Mouse (Mus musculus) CH12.LX (cell line): ENCODE results near the gene Cd200r1. TPM values are rescaled to one million over a fixed set of nuclear protein-coding genes. Genes with fewer than 3 reads are reported as not detected.
A peak's percentile ranks its signal among the peaks of the same experiment; 100 is the strongest.

Source experiments
- DNase-seq: peaks from one replicate; pipeline ENCODE4 v3.0.0-alpha.2; 2013; ENCODE audit errors: extremely low read depth
- H3K27ac ChIP-seq: 2 replicates; pipeline ENCODE4 v1.5.1; 2012; ENCODE audit warnings: low read depth, mild to moderate bottlenecking, control low read depth, moderate library complexity; ENCODE audit not compliant: insufficient read depth
- H3K27me3 ChIP-seq: replicated peaks from 2 replicates; pipeline ENCODE3; 2012; ENCODE audit warnings: inconsistent platforms
- H3K36me3 ChIP-seq, 2 experiments: replicated peaks in 1 of 2; 2 replicates each; pipeline versions ENCODE3 to v1.6.1; 2012; ENCODE audit warnings: inconsistent platforms in 1 of 2, low read length in 1 of 2, mild to moderate bottlenecking in 1 of 2, mixed read lengths in 1 of 2, moderate library complexity in 1 of 2; ENCODE audit not compliant: control insufficient read depth in 1 of 2, insufficient read depth in 1 of 2
- H3K4me1 ChIP-seq, 2 experiments: 2 replicates each; pipeline ENCODE4 v1.6.1; 2012; ENCODE audit warnings: inconsistent platforms in 1 of 2, moderate library complexity in 1 of 2; ENCODE audit not compliant: insufficient read depth in 2 of 2, control insufficient read depth in 1 of 2
- H3K4me2 ChIP-seq: 2 replicates; pipeline ENCODE4 v1.6.1; 2012; ENCODE audit warnings: low read depth, mild to moderate bottlenecking, control low read depth; ENCODE audit not compliant: poor library complexity, insufficient read depth, severe bottlenecking
- H3K4me3 ChIP-seq, 3 experiments: fragments of 150-350 bp in 1 of 3; sonication (generic) in 1 of 3; replicated peaks in 1 of 3; 2 replicates each; pipeline versions ENCODE3 to v1.5.1; 2011 to 2012; ENCODE audit warnings: low read depth in 2 of 3, low read length in 2 of 3, mild to moderate bottlenecking in 2 of 3, moderate library complexity in 2 of 3, control low read depth in 1 of 3, improper control_type of control experiment in 1 of 3, inconsistent platforms in 1 of 3, mixed read lengths in 1 of 3; ENCODE audit not compliant: poor library complexity in 1 of 3
- H3K79me2 ChIP-seq: replicated peaks from 2 replicates; pipeline ENCODE4 v1.6.1; 2012; ENCODE audit warnings: mild to moderate bottlenecking, moderate library complexity; ENCODE audit not compliant: control insufficient read depth, poor library complexity, insufficient read depth, severe bottlenecking; ENCODE audit errors: extremely low read depth
- H3K9ac ChIP-seq: 2 replicates; pipeline ENCODE4 v1.6.1; 2012; ENCODE audit warnings: low read depth, mild to moderate bottlenecking, control low read depth, moderate library complexity; ENCODE audit not compliant: insufficient read depth
- H3K9me3 ChIP-seq: replicated peaks from 2 replicates; pipeline ENCODE3; 2012; ENCODE audit warnings: low read length, inconsistent platforms, mixed read lengths
- BHLHE40 ChIP-seq: IDR thresholded peaks from 2 replicates; pipeline ENCODE4 v1.6.1; 2011; ENCODE audit warnings: mild to moderate bottlenecking, low read depth, low read length, improper control_type of control experiment
- CHD1 ChIP-seq: IDR thresholded peaks from 2 replicates; pipeline ENCODE4 v1.6.1; 2012; ENCODE audit warnings: low read depth, low read length, improper control_type of control experiment, inconsistent platforms
- CTCF ChIP-seq, 2 experiments: IDR thresholded peaks in 1 of 2; conservative IDR thresholded peaks in 1 of 2; 2 replicates each; pipeline ENCODE4 v1.5.1; 2011 to 2012; ENCODE audit warnings: low read depth in 2 of 2, low read length in 2 of 2, improper control_type of control experiment in 1 of 2, inconsistent platforms in 1 of 2, mild to moderate bottlenecking in 1 of 2, moderate library complexity in 1 of 2
- E2F4 ChIP-seq: IDR thresholded peaks from 2 replicates; pipeline ENCODE4 v1.6.1; 2011; ENCODE audit warnings: low read depth, low read length, improper control_type of control experiment; ENCODE audit not compliant: insufficient replicate concordance
- ELF1 ChIP-seq: IDR thresholded peaks from 2 replicates; pipeline ENCODE4 v1.6.1; 2014; ENCODE audit warnings: low read depth, mild to moderate bottlenecking, inconsistent platforms, low read length, improper control_type of control experiment
- ETS1 ChIP-seq: conservative IDR thresholded peaks from 2 replicates; pipeline ENCODE4 v1.6.1; 2012; ENCODE audit warnings: low read depth, mild to moderate bottlenecking, inconsistent platforms, low read length, improper control_type of control experiment, moderate library complexity
- HCFC1 ChIP-seq: IDR thresholded peaks from 2 replicates; pipeline ENCODE4 v1.6.1; 2012; ENCODE audit warnings: low read depth, mild to moderate bottlenecking, inconsistent platforms, low read length, improper control_type of control experiment
- JUND ChIP-seq: conservative IDR thresholded peaks from 2 replicates; pipeline ENCODE4 v1.6.1; 2011; ENCODE audit warnings: low read depth, low read length, improper control_type of control experiment
- KAT2A ChIP-seq: IDR thresholded peaks from 2 replicates; pipeline ENCODE4 v1.6.1; 2012; ENCODE audit warnings: low read length, improper control_type of control experiment, inconsistent platforms; ENCODE audit not compliant: insufficient replicate concordance
- MAFK ChIP-seq: IDR thresholded peaks from 2 replicates; pipeline ENCODE4 v1.6.1; 2011; ENCODE audit warnings: low read length, improper control_type of control experiment; ENCODE audit not compliant: insufficient replicate concordance
- MAX ChIP-seq: IDR thresholded peaks from 2 replicates; pipeline ENCODE4 v1.6.1; 2011; ENCODE audit warnings: low read length, improper control_type of control experiment
- MAZ ChIP-seq: IDR thresholded peaks from 2 replicates; pipeline ENCODE4 v1.6.1; 2012; ENCODE audit warnings: low read depth, mild to moderate bottlenecking, inconsistent platforms, low read length, improper control_type of control experiment, moderate library complexity
- MXI1 ChIP-seq: IDR thresholded peaks from 2 replicates; pipeline ENCODE4 v1.6.1; 2011; ENCODE audit warnings: mild to moderate bottlenecking, low read depth, low read length, improper control_type of control experiment
- MYC ChIP-seq: IDR thresholded peaks from 2 replicates; pipeline ENCODE4 v1.6.1; 2011; ENCODE audit warnings: low read depth, mild to moderate bottlenecking, improper control_type of control experiment, low read length
- NRF1 ChIP-seq: IDR thresholded peaks from 2 replicates; pipeline ENCODE4 v1.6.1; 2014; ENCODE audit warnings: low read depth, mild to moderate bottlenecking, inconsistent platforms, low read length, improper control_type of control experiment, moderate library complexity
- POLR2A ChIP-seq: IDR thresholded peaks from 2 replicates; pipeline ENCODE4 v1.6.1; 2011; ENCODE audit warnings: low read depth, mild to moderate bottlenecking, improper control_type of control experiment, low read length
- POLR2AphosphoS2 ChIP-seq: IDR thresholded peaks from 2 replicates; pipeline ENCODE4 v1.6.1; 2011; ENCODE audit warnings: low read depth, low read length, improper control_type of control experiment
- RAD21 ChIP-seq: IDR thresholded peaks from 2 replicates; pipeline ENCODE4 v1.6.1; 2011; ENCODE audit warnings: low read depth, mild to moderate bottlenecking, low read length, improper control_type of control experiment, moderate library complexity
- SMC3 ChIP-seq: IDR thresholded peaks from 2 replicates; pipeline ENCODE4 v1.6.1; 2011; ENCODE audit warnings: low read depth, low read length, improper control_type of control experiment
- TCF12 ChIP-seq: IDR thresholded peaks from 2 replicates; pipeline ENCODE4 v1.6.1; 2014; ENCODE audit warnings: low read depth, mild to moderate bottlenecking, inconsistent platforms, low read length, improper control_type of control experiment
- ZKSCAN1 ChIP-seq: IDR thresholded peaks from 2 replicates; pipeline ENCODE4 v1.6.1; 2012; ENCODE audit warnings: low read depth, inconsistent platforms, low read length, improper control_type of control experiment, borderline replicate concordance
- ZMIZ1 ChIP-seq: IDR thresholded peaks from 2 replicates; pipeline ENCODE4 v1.6.1; 2012; ENCODE audit warnings: low read depth, mild to moderate bottlenecking, inconsistent platforms, low read length, improper control_type of control experiment
- ZNF384 ChIP-seq: IDR thresholded peaks from 2 replicates; pipeline ENCODE4 v1.6.1; 2012; ENCODE audit warnings: low read depth, low read length, improper control_type of control experiment, inconsistent platforms
- dilution Hi-C: fragments of 300-500 bp; cut with MboI; formaldehyde crosslinking; loops from 2 replicates; pipeline ENCODE4 v1.14.3; 2020; ENCODE audit warnings: low sequenced_read_pairs; ENCODE audit not compliant: extremely low pct_unique_long_range_greater_than_20kb, extremely low pct_ligation_motif_present
- in situ Hi-C: fragments of 300-500 bp; cut with MboI; formaldehyde crosslinking; loops from 3 replicates; pipeline ENCODE4 v1.14.3; 2019; ENCODE audit warnings: low sequenced_read_pairs, low pct_ligation_motif_present, low pct_unique_long_range_greater_than_20kb, mixed read lengths
- polyA plus RNA-seq: library from polyadenylated mRNA; unstranded; fragments of >175 nt; gene quantifications from 2 replicates; pipeline ENCODE4 v1.2.1, GENCODE M21; 2012; ENCODE audit warnings: low read depth; ENCODE audit not compliant: insufficient read length
- total RNA-seq, 2 experiments: library from RNA; depleted of rRNA; stranded (reverse); fragments of 300-350 nt in 1 of 2; fragments of >200 nt in 1 of 2; gene quantifications; 2 replicates each; pipeline ENCODE4 v1.2.3; 2012 to 2014

The Cd200r1 gene
- total and polyA plus RNA-seq, 3 experiments: 1.2 to 5.4 (median 1.3) TPM

GRCm38 (mm10) chr16:44761811-44762210 is 3.7 kb upstream of the Cd200r1 start:
- in situ Hi-C loops: no loop called here
- TF ChIP-seq MYC: peak; percentile 85
- TF ChIP-seq POLR2AphosphoS2: no peak
- TF ChIP-seq ETS1: no peak
- peak; percentile 72 for TF ChIP-seq SMC3
- peak; percentile 17 to 76; a peak in 3 of 4 replicates for TF ChIP-seq CTCF (conservative IDR thresholded peaks at IDR 0.05 in 1 of 2, IDR thresholded peaks at IDR 0.05 in 1 of 2; ENCODE audit: low read depth in 2 of 2, low read length in 2 of 2)
- TF ChIP-seq RAD21: peak; percentile 74
- no peak for TF ChIP-seq NRF1
- TF ChIP-seq, all 38 proteins: peak for 4
- no peak overlapping the region for H3K4me3 ChIP-seq
- no peak for DNase-seq
- no peak overlapping the region; the same call in 1 of the 2 replicates for H3K9ac ChIP-seq
- no peak overlapping the region for H3K4me2 ChIP-seq
- H3K4me1 ChIP-seq: peaks cover 0 to 7% of the 10 kb centered on the region in 2 experiments; a peak in 2 of 4 replicates
- no peaks in the 10 kb centered on the region for H3K79me2 ChIP-seq
- dilution Hi-C loops: no loop called here
- no peaks in the 10 kb centered on the region for H3K27me3 ChIP-seq
- no peaks in the 10 kb centered on the region for H3K9me3 ChIP-seq
- no peaks in the 10 kb centered on the region for H3K36me3 ChIP-seq
- no peak overlapping the region for H3K27ac ChIP-seq

DNA sequence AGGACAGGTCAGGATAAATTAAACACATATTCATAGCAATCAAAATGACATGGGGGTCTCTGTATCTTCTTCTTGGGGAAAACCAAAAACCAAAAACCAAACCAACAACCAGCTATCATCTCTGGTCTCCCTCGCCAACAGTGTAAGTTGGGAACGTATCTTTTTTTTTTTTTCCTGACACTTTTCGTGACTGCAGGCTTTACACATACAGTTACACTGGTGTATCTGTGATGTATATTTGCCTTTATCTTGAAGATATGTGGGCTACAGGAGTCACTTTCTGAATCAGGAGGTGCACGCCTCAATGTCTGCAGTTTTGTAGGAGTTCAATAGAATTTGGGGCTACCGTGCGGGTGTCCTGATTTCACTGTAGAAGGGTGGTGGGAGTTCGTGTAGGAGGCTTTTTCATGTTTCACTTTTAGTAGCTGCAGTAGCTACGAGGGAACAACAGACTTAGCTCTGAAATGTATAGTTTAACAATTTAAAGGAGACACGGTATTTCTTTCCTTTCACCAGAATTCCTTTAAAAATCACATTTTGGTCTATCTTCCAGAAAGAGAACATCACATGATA is 870 bp downstream of the Cd200r1 start:
- Histone ChIP-seq H3K27ac (no peak overlapping the region), H3K4me2 (no peak overlapping the region), H3K36me3 (no peaks in the 10 kb centered on the region), H3K4me3 (peak overlapping the region in 2 of 3 experiments; percentile 44 to 45), H3K4me1 (peaks cover 0 to 10% of the 10 kb centered on the region in 2 experiments; a peak in 2 of 4 replicates)
- DNase-seq: no peak
- no peak for TF ChIP-seq MAFK
- TF ChIP-seq CHD1: no peak
- 0 out of 2 replicates have a peak, but pooled peaks have one; percentile 14 for TF ChIP-seq ZNF384
- TF ChIP-seq BHLHE40: no peak
- no peak for TF ChIP-seq NRF1
- TF ChIP-seq, all 38 proteins: peak for 1
- Histone ChIP-seq H3K79me2 (no peaks in the 10 kb centered on the region; the same call in 1 of the 2 replicates), H3K9me3 (no peaks in the 10 kb centered on the region), H3K27me3 (no peaks in the 10 kb centered on the region), H3K9ac (no peak overlapping the region)
- dilution Hi-C loops: no loop called here
- in situ Hi-C loops: loop anchor here (5.0 kb wide), 3 partner anchors 201 to 321 kb away; no protein-coding TSS in a partner anchor

- dilution Hi-C loops (no loop called here), in situ Hi-C loops (loop anchor here (5.0 kb wide), 3 partner anchors 200 to 320 kb away; no protein-coding TSS in a partner anchor)
- Histone ChIP-seq H3K79me2 (no peaks in the 10 kb centered on the region; the same call in 1 of the 2 replicates), H3K9me3 (no peaks in the 10 kb centered on the region), H3K9ac (no peak overlapping the region), H3K4me3 (peak overlapping the region in 1 of 3 experiments; percentile 2), H3K4me1 (peaks cover 0 to 13% of the 10 kb centered on the region in 2 experiments; a peak in 2 of 4 replicates), H3K4me2 (no peak overlapping the region), H3K27me3 (no peaks in the 10 kb centered on the region), H3K36me3 (no peaks in the 10 kb centered on the region), H3K27ac (no peak overlapping the region)
- DNase-seq: no peak
- no peak for TF ChIP-seq ZMIZ1
- TF ChIP-seq E2F4: no peak
- TF ChIP-seq ELF1: no peak
- no peak for TF ChIP-seq POLR2A
- no peak for TF ChIP-seq MAZ
- TF ChIP-seq MAX: no peak
- no peak for TF ChIP-seq MXI1
- TF ChIP-seq NRF1: no peak
- no peak for TF ChIP-seq JUND
- TF ChIP-seq HCFC1: no peak
- no peak for TF ChIP-seq KAT2A
- no peak for TF ChIP-seq CTCF (conservative IDR thresholded peaks at IDR 0.05 in 1 of 2, IDR thresholded peaks at IDR 0.05 in 1 of 2; ENCODE audit: low read depth in 2 of 2, low read length in 2 of 2)
- TF ChIP-seq ZKSCAN1: no peak
- TF ChIP-seq TCF12: no peak
- TF ChIP-seq RAD21: no peak
These were observed 2.0 kb downstream of the Cd200r1 start for GRCm38 (mm10) chr16:44767506-44767905.
